Mouse (Mus musculus) kidney, postnatal 0 days (tissue): ENCODE measurements at regions not wholly inside any gene's neighbourhood (a gene's known extent, or its start where the extent isn't known, plus 50 kb on each side); places are given as distances from the start of the nearest gene placed in this dataset.

Experiments
- ATAC-seq: fragments of 200-750 bp; cut with Nextera tagmentation; replicated peaks from 2 replicates; pipeline ENCODE4 v1.8.0; 2017; ENCODE audit warnings: low read depth, moderate number of reproducible peaks, moderate TSS enrichment, moderate library complexity; ENCODE audit not compliant: low FRiP score
- DNase-seq: peaks from one replicate; pipeline ENCODE4 v3.0.0-alpha.2; 2016; ENCODE audit warnings: low spot score
- H3K27ac ChIP-seq: fragments of 300-500 bp; sonication (generic); 2 replicates; pipeline ENCODE4 v1.5.1; 2014; ENCODE audit warnings: mild to moderate bottlenecking
- H3K27me3 ChIP-seq: fragments of 300-500 bp; sonication (generic); 2 replicates; pipeline ENCODE4 v1.6.1; 2014; ENCODE audit warnings: low read length, mixed read lengths; ENCODE audit not compliant: insufficient read depth
- H3K36me3 ChIP-seq: fragments of 300-500 bp; sonication (generic); 2 replicates; pipeline ENCODE4 v1.6.1; 2014; ENCODE audit warnings: low read length, mixed read lengths; ENCODE audit not compliant: insufficient read depth
- H3K4me1 ChIP-seq: fragments of 300-500 bp; sonication (generic); replicated peaks from 2 replicates; pipeline ENCODE4 v1.6.1; 2014; ENCODE audit warnings: antibody characterized with exemption, low read length, mixed read lengths; ENCODE audit not compliant: insufficient read depth
- H3K4me2 ChIP-seq: fragments of 300-500 bp; sonication (generic); 2 replicates; pipeline ENCODE4 v1.6.1; 2014; ENCODE audit warnings: mild to moderate bottlenecking, low read length, moderate library complexity, mixed read lengths
- H3K4me3 ChIP-seq: fragments of 300-500 bp; sonication (generic); replicated peaks from 2 replicates; pipeline ENCODE4 v1.5.1; 2014; ENCODE audit warnings: low read depth, low read length
- H3K9ac ChIP-seq: fragments of 300-500 bp; sonication (generic); 2 replicates; pipeline ENCODE4 v1.6.1; 2014; ENCODE audit warnings: low read depth, low read length
- H3K9me3 ChIP-seq: fragments of 300-500 bp; sonication (generic); replicated peaks from 2 replicates; pipeline ENCODE4 v1.6.1; 2016; ENCODE audit warnings: low read length, inconsistent platforms, mixed read lengths
- CTCF ChIP-seq: IDR thresholded peaks from 2 replicates; pipeline ENCODE4 v1.5.1; 2016; ENCODE audit warnings: antibody characterized with exemption, low read depth, mild to moderate bottlenecking, moderate library complexity
- WGBS: fragments of 180-500 bp; shearing (Covaris S2); extraction: QIAGEN DNeasy Blood & Tissue Kit; methylation state at CpG from one replicate; pipeline ENCODE4 v1.1.7; 2014; 5-methylcytosine and 5-hydroxymethylcytosine counted together

- TF ChIP-seq CTCF = no peak
- WGBS = 83% methylated on average over 3 of the region's 3 CpGs
Observed at GRCm38 (mm10) chr1:193663587-193663986, 293.5 kb upstream of the Camk1g start.

GRCm38 (mm10) chr1:193662166-193662890, 292.2 kb upstream of the Camk1g start:
- H3K27me3 ChIP-seq = no peaks in the 10 kb centered on the region
- no peak overlapping the region for H3K4me2 ChIP-seq
- no peak overlapping the region for H3K27ac ChIP-seq
- ATAC-seq (no peak), DNase-seq (no peak)
- TF ChIP-seq CTCF = no peak
- 63% methylated on average over 3 of the region's 3 CpGs for WGBS
- no peaks in the 10 kb centered on the region for H3K36me3 ChIP-seq
- no peaks in the 10 kb centered on the region for H3K4me1 ChIP-seq
- H3K4me3 ChIP-seq = no peak overlapping the region
- no peaks in the 10 kb centered on the region for H3K9me3 ChIP-seq
- no peak overlapping the region for H3K9ac ChIP-seq

More at GRCm38 (mm10) chr1:193663587-193663986, 293.5 kb upstream of the Camk1g start:
- ATAC-seq (no peak), DNase-seq (no peak)
- H3K4me1 ChIP-seq = no peaks in the 10 kb centered on the region
- no peak overlapping the region for H3K4me3 ChIP-seq
- H3K9ac ChIP-seq = no peak overlapping the region
- H3K27ac ChIP-seq = no peak overlapping the region
- H3K27me3 ChIP-seq = no peaks in the 10 kb centered on the region
- H3K9me3 ChIP-seq = no peaks in the 10 kb centered on the region
- no peak overlapping the region for H3K4me2 ChIP-seq
- H3K36me3 ChIP-seq = no peaks in the 10 kb centered on the region

GRCm38 (mm10) chr1:193661377-193661776, 291.3 kb upstream of the Camk1g start:
- Histone ChIP-seq H3K4me2 (no peak overlapping the region), H3K4me1 (no peaks in the 10 kb centered on the region), H3K4me3 (no peak overlapping the region), H3K9ac (no peak overlapping the region), H3K36me3 (no peaks in the 10 kb centered on the region), H3K9me3 (no peaks in the 10 kb centered on the region), H3K27me3 (no peaks in the 10 kb centered on the region), H3K27ac (no peak overlapping the region)
- WGBS = 67% methylated on average over 4 of the region's 4 CpGs
- ATAC-seq (no peak), DNase-seq (no peak)
- no peak for TF ChIP-seq CTCF

- Histone ChIP-seq H3K9me3 (no peaks in the 10 kb centered on the region), H3K4me1 (no peaks in the 10 kb centered on the region), H3K9ac (no peak overlapping the region), H3K4me3 (no peak overlapping the region), H3K27ac (no peak overlapping the region), H3K27me3 (no peaks in the 10 kb centered on the region), H3K36me3 (no peaks in the 10 kb centered on the region), H3K4me2 (no peak overlapping the region)
- no peak for TF ChIP-seq CTCF
- WGBS = 60% methylated on average over 14 of the region's 14 CpGs
- ATAC-seq (no peak), DNase-seq (no peak)
Observed at GRCm38 (mm10) chr1:193655076-193655677, 285.1 kb upstream of the Camk1g start.

- ATAC-seq = no peak
- DNase-seq = no peak
- no peak for TF ChIP-seq CTCF
- no peaks in the 10 kb centered on the region for H3K9me3 ChIP-seq
- no peaks in the 10 kb centered on the region for H3K36me3 ChIP-seq
- H3K4me1 ChIP-seq = no peaks in the 10 kb centered on the region
- H3K9ac ChIP-seq = no peak overlapping the region
- H3K4me3 ChIP-seq = no peak overlapping the region
- no peak overlapping the region for H3K4me2 ChIP-seq
- no peak overlapping the region for H3K27ac ChIP-seq
- H3K27me3 ChIP-seq = no peaks in the 10 kb centered on the region
Observed at GRCm38 (mm10) chr1:193650275-193650674, 280.2 kb upstream of the Camk1g start.

- DNase-seq = no peak
- H3K4me3 ChIP-seq = no peak overlapping the region
- no peak for ATAC-seq
- H3K27ac ChIP-seq = no peak overlapping the region
- 87% methylated on average over 1 of the region's 1 CpGs for WGBS
- H3K9me3 ChIP-seq = no peaks in the 10 kb centered on the region
- no peak overlapping the region for H3K9ac ChIP-seq
- no peaks in the 10 kb centered on the region for H3K27me3 ChIP-seq
- H3K4me2 ChIP-seq = no peak overlapping the region
- H3K36me3 ChIP-seq = no peaks in the 10 kb centered on the region
- H3K4me1 ChIP-seq = no peaks in the 10 kb centered on the region
- no peak for TF ChIP-seq CTCF
Observed at GRCm38 (mm10) chr1:193649400-193649799, 279.3 kb upstream of the Camk1g start.
